Mouse (Mus musculus) gastrocnemius, postnatal 14 days (tissue): Measurements from ENCODE around the gene Efcab2. TPM values are rescaled to one million over a fixed set of nuclear protein-coding genes. Genes with fewer than 3 reads are reported as not detected.

Experiments used
- DNase-seq: peaks from one replicate; pipeline ENCODE4 v3.0.0; 2021; ENCODE audit warnings: mixed read lengths
- intact Hi-C: fragments of 180-260 bp; cut with DNase I; formaldehyde crosslinking; loops from one replicate; pipeline ENCODE4 v1.15.1; 2025; ENCODE audit warnings: low total_unique reads
- long read RNA-seq, 2 experiments: library from polyadenylated mRNA; stranded (forward); transcript quantifications; one replicate each; pipeline ENCODE4 v2.0.0; 2021
- total RNA-seq, 2 experiments: library from RNA; stranded (reverse); gene quantifications; 2 replicates each; pipeline ENCODE4 v1.2.3; 2021

Efcab2 gene
- total RNA-seq, result 1 to 10 TPM; 6.2 to 8.4 TPM
- long read RNA-seq, experiment 1, transcript Efcab2-201 (7 exons, 3,580 nt), result major isoform, 10 of 11 reads
- long read RNA-seq, experiment 1, partial matches to known transcripts, result 0 of 11 reads
- long read RNA-seq, experiment 1, other reads (novel, unspliced or antisense), result 1 of 11 reads
- long read RNA-seq, experiment 2, transcript Efcab2-201 (7 exons, 3,580 nt), result major isoform, 8 of 10 reads
- long read RNA-seq, experiment 2, partial matches to known transcripts, result 0 of 10 reads
- long read RNA-seq, experiment 2, other reads (novel, unspliced or antisense), result 2 of 10 reads

DNA sequence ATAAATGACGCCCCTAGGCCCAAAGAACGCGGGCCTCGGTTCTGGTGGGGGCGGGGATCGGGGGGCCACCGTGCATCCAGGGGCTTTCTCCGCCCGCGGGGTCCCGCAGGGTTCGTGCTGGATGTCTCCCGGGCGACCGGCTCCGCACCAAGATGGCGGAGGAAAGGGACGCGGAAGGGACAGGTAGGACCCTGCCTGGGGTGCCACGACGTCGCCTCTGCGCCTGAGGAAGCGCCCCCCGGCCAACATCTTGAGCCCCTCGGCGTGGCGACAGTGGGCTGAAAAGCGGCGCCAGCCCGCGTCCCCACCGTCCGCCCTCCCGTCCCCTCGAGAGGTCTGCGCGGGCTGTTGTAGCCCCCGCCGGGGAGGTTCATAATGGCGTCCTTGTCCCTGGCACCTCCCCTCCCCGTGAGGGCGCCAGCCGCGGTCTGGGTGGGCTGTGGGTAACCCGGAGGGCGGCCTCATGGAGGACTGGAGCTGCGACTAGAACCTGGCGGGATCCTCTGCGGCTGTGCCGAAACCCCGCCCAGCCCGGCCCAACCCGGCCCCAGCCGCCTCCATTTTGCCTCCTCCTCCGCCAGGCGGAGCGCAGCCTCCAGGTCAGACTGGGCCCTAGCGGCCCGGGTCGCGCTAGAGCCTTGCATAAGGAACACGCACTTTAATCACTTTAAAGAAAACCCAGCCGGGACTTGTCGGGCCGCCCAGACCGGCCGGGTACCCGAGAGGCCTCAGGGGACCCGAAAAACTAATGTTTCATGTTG, at the start of gene Efcab2:
Efcab2 (plus strand) TSS at position 135 of the 761 bp plus-strand sequence.
- peak; percentile 94 for DNase-seq
- intact Hi-C loops, result no loop called here

GRCm38 (mm10) chr1:178357776-178358710, 47.8 kb upstream of the Efcab2 start:
- intact Hi-C loops, result no loop called here
- DNase-seq, result no peak

- no peak for DNase-seq
- intact Hi-C loops, result no loop called here
These were observed 45.6 kb upstream of the Efcab2 start for GRCm38 (mm10) chr1:178360264-178360663.

DNA sequence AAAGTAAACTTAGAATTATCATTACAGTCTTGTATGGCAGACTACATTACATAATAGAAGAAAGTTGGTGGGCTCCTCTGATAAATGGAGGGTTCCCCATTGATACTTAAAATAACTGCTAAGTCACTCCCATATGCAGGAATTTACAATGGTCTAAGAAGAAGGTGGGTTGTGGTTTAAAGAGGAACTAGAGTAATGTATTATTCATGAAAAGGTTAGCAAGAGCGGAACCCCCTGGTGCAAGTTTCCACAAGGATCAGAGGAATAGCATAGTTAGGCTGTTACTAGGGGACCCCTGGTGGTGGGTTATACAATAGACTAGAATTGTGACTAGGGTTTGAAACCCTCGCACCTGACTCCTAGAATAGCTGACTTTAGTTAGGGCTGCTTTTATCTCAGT, 45.2 kb upstream of the Efcab2 start:
- intact Hi-C loops, result no loop called here
- DNase-seq, result no peak

- no peak for DNase-seq
- intact Hi-C loops, result no loop called here
These were observed 40.7 kb upstream of the Efcab2 start for GRCm38 (mm10) chr1:178365171-178365570.

- intact Hi-C loops, result no loop called here
- DNase-seq, result no peak
These were observed 37.8 kb upstream of the Efcab2 start for GRCm38 (mm10) chr1:178368121-178368520.

- peak; percentile 92 for DNase-seq
- intact Hi-C loops, result no loop called here
These were observed 37.2 kb upstream of the Efcab2 start for GRCm38 (mm10) chr1:178368548-178369271.

DNA sequence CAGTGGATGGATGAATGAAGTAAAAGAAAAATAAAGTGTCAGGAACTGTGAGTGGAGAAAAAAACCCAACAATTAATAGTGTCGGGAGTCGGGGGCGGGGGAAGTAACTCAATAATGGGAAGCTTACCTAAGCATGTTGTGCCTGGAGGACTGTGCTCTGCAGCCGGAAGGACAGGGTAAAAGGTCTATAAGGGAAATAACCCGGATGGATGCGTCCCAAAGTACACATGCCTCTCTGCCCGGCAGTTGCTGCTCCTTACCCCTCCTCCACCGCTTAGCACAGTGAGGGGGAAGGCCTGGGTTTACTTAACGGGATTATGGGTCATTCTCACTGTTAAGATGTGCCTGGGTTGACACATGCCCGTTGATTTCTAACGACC, 36.6 kb upstream of the Efcab2 start:
- peak; percentile 21 for DNase-seq
- intact Hi-C loops, result no loop called here

DNA sequence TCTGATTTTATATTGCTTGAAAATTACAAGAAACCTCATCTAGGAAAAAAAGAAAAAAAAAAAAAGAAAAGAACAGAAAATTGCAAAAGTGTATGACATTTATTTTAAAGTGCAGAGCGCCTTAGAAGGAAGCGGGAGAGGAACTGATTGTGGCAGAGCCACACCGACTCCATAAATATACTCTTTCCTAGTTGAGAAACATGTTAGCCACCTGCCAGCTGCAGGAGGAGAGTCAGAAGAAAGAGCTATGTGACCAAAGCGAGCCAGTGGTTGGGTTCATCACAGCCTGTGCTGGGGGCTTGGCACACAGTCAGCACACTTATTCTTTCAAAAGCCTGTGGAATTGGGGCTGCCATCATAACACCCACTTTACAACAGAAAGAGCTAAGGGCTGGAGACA, 33.2 kb upstream of the Efcab2 start:
- DNase-seq, result no peak
- intact Hi-C loops, result no loop called here

DNA sequence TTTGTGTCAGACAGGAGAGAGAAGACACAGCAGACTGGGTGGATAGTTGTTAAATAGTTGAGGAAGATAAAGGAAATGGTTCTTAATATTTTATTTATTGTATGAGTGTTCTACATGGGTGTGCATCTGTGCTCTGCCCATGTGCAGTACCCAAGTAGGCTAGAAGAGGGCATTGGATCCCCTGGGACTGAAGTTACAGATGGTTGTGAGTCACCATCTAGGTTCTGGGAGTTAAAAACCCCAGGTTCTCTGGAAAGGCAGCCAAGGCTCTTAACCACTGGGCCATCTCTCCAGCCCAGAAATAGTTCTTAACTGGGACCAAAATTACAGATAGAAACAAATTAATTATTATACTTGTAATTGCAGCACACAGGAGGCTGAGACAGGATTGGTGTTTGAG, 30.5 kb upstream of the Efcab2 start:
- intact Hi-C loops, result no loop called here
- no peak for DNase-seq

DNA sequence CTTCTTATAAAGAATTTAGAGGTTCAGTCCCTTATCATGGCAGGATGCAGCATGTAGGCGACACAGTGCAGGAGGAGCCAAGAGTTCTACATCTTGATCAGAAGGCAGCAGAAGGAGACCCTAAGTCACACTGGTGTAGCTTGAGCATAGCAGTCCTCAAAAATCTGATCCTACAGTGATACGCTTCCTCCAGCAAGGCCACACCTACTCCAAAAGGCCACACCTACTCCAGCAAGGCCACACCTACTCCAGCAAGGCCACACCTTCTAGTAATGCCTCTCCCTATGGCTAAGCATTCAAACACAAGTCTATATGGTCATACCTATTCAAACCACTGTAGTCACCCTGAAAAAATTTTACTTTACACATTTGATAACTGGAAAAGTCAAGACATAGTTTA, 29.8 kb upstream of the Efcab2 start:
- no peak for DNase-seq
- intact Hi-C loops, result no loop called here

- DNase-seq, result no peak
- intact Hi-C loops, result no loop called here
These were observed 29.0 kb upstream of the Efcab2 start for GRCm38 (mm10) chr1:178376907-178377306.

DNA sequence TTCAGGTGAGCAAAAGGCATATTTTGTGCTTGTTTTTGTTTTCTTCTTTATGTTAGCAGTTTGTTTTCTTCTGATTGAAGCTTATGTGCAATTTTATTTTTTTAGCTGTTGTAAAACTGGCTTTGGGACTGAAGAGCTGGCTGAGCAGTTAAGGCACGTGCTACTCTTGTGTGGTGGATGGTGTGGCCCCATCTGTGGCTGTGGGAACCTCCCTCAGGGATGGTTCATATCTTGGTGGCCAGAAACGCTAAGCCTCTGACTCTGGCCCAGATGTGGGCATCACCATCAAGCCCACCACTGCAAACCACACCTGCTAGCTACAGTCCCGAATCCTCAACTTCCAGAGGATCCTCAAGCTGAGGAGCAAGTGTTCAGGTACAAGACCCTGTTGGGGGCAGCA, 27.8 kb upstream of the Efcab2 start:
- no peak for DNase-seq
- intact Hi-C loops, result no loop called here

GRCm38 (mm10) chr1:178379224-178379623, 26.7 kb upstream of the Efcab2 start:
- DNase-seq, result no peak
- intact Hi-C loops, result no loop called here

- intact Hi-C loops, result no loop called here
- DNase-seq, result no peak
These were observed 23.7 kb upstream of the Efcab2 start for GRCm38 (mm10) chr1:178382165-178382564.

GRCm38 (mm10) chr1:178388802-178389201, 17.1 kb upstream of the Efcab2 start:
- intact Hi-C loops, result no loop called here

DNA sequence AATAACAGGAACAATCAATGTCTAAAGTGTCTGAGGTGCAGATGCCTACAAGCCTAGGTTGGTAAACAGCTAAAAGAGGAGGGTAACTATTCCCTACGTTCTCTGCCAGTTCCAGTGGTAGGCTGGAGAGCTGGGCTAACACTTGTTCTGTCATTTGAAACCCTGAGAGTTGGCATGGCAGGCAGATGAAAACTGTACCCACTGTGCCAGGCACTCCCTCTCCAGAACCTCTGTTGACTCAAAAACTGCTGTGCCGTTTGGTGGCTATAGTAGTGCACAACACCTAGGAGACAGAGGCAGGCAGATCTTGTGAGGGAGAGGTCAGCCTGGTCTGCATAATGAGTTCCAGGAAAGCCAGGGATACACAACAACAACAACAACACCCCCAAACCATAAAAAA, 16.5 kb upstream of the Efcab2 start:
- peak; percentile 43 for DNase-seq
- intact Hi-C loops, result no loop called here

More at GRCm38 (mm10) chr1:178388802-178389201, 17.1 kb upstream of the Efcab2 start:
- DNase-seq, result no peak

DNA sequence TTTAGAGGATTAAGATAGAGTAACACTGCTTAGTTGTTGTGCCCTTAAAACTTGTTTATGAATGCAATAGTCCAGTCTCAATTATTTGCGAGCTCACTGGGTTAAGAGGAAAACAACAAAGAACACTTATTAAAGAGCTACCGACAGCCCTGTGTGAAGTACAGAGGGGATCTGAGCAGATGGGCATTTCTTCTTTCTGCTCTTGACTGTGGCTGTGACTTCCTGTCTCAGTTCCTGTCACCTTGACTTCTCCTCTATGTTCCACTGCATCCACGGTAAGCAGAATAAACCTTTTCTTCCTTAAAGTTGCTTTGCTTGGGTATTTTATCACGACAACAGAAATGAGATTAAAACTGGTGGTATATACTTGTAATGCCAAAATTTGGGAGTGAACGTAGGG, 12.9 kb upstream of the Efcab2 start:
- intact Hi-C loops, result no loop called here
- no peak for DNase-seq

- DNase-seq, result no peak
- intact Hi-C loops, result no loop called here
These were observed 10.8 kb upstream of the Efcab2 start for GRCm38 (mm10) chr1:178395091-178395490.
